9 mouse cellular contexts compared by ENCODE assay signal in genomic region chr11:54354595-54355563, GRCm38 (mm10). TPM values are rescaled to one million over a fixed set of nuclear protein-coding genes. Genes with fewer than 3 reads are reported as not detected.
DNase-seq lines count a peak whose midpoint lies in the region; ATAC-seq lines count a peak whose summit lies in the region.
"Had no signal": no experiment of that assay in that cellular context is flagged by ENCODE, and none has a peak within 500 bp of the region (broad histone marks: within the 10 kb centered on the region; RNA-seq: fewer than 3 reads in every experiment).

No protein-coding gene starts in this region.

- no peak overlapping the region for H3K27ac ChIP-seq in forebrain, embryonic 12.5 days
- H3K27ac ChIP-seq in midbrain, embryonic 15.5 days: no peak overlapping the region; the same call in 1 of the 2 replicates
- H3K27ac ChIP-seq: liver, embryonic 15.5 days had no signal

- H3K4me3 ChIP-seq in forebrain, embryonic 12.5 days (replicated peaks): no peak overlapping the region
- no peak overlapping the region for H3K4me3 ChIP-seq in midbrain, embryonic 15.5 days
- H3K4me3 ChIP-seq: liver, embryonic 15.5 days had no signal

- DNase-seq in frontal cortex, postnatal 36 days (ENCODE audit: low spot score in 2 of 2): peak; percentile 32 to 60
- no peak for DNase-seq in frontal cortex, postnatal 10 days (ENCODE audit: low spot score in 2 of 2)
- peak; percentile 54 for DNase-seq in A20 (ENCODE audit: low read depth, low spot score)
- DNase-seq in c-Kit-positive CD71-positive TER-119-negative erythroid progenitor cells, embryonic 14.5 days (ENCODE audit: low read depth): peak; percentile 32
- DNase-seq in layer of hippocampus, postnatal 25 days (ENCODE audit: extremely low spot score in 1 of 2, low spot score in 1 of 2): peak; percentile 32 to 36

- H3K36me3 ChIP-seq in forebrain, embryonic 12.5 days (replicated peaks): peaks cover 8% of the 10 kb centered on the region; the same call in 1 of the 2 replicates
- H3K36me3 ChIP-seq in midbrain, embryonic 15.5 days (replicated peaks): peaks cover 21% of the 10 kb centered on the region; the same call in 1 of the 2 replicates
- H3K36me3 ChIP-seq: liver, embryonic 15.5 days had no signal

- H3K27me3 ChIP-seq in forebrain, embryonic 12.5 days: no peaks in the 10 kb centered on the region
- H3K27me3 ChIP-seq in midbrain, embryonic 15.5 days (replicated peaks): no peaks in the 10 kb centered on the region
- H3K27me3 ChIP-seq: liver, embryonic 15.5 days had no signal

- H3K9ac ChIP-seq in forebrain, embryonic 12.5 days: no peak overlapping the region
- no peak overlapping the region for H3K9ac ChIP-seq in midbrain, embryonic 15.5 days
- H3K9ac ChIP-seq: liver, embryonic 15.5 days had no signal

- no peak overlapping the region for H3K4me2 ChIP-seq in forebrain, embryonic 12.5 days
- no peak overlapping the region for H3K4me2 ChIP-seq in midbrain, embryonic 15.5 days
- H3K4me2 ChIP-seq: liver, embryonic 15.5 days had no signal

- 56% methylated on average over 15 of the region's 15 CpGs for WGBS in forebrain, embryonic 12.5 days
- 48% methylated on average over 15 of the region's 15 CpGs for WGBS in midbrain, embryonic 15.5 days

- no peaks in the 10 kb centered on the region for H3K9me3 ChIP-seq in forebrain, embryonic 12.5 days
- H3K9me3 ChIP-seq in midbrain, embryonic 15.5 days: no peaks in the 10 kb centered on the region
- H3K9me3 ChIP-seq: liver, embryonic 15.5 days had no signal

- peaks cover 17% of the 10 kb centered on the region for H3K4me1 ChIP-seq in forebrain, embryonic 12.5 days
- peaks cover 15% of the 10 kb centered on the region for H3K4me1 ChIP-seq in midbrain, embryonic 15.5 days
- H3K4me1 ChIP-seq: liver, embryonic 15.5 days had no signal

- peak; percentile 76 for ATAC-seq in forebrain, embryonic 12.5 days (ENCODE audit: low FRiP score)
- 0 out of 2 replicates have a peak, but pooled peaks have one; percentile 60 for ATAC-seq in midbrain, embryonic 15.5 days (replicated peaks)
- ATAC-seq in inflammation-experienced regulatory T-cells, adult 6 months: no peak

RNA-seq across cellular contexts. Expression of gene Meikin, which starts 15.6 kb away (rescaled TPM):
- polyA plus RNA-seq in forebrain, embryonic 12.5 days (2016; fragmentation: Nextera tagmentation; extraction: Ambion mirVana): not detected in 2 replicates
- not detected for total RNA-seq in layer of hippocampus, postnatal 25 days (2021)
- polyA plus RNA-seq in midbrain, embryonic 15.5 days (2015; fragmentation: Nextera tagmentation; extraction: Ambion mirVana): not detected in 2 replicates
- not detected for polyA plus RNA-seq in inflammation-experienced regulatory T-cells, adult 6 months (2017; shearing (Covaris generic))
- polyA plus RNA-seq: liver, embryonic 15.5 days had no signal

RNA-seq across cellular contexts. Expression of gene Acsl6, which starts 51.3 kb away (rescaled TPM):
- 24.6 and 26.4 TPM in 2 replicates for polyA plus RNA-seq in forebrain, embryonic 12.5 days (2016; fragmentation: Nextera tagmentation; extraction: Ambion mirVana)
- total RNA-seq in layer of hippocampus, postnatal 25 days (2021): 100 to 1,000 TPM; 183 to 192 TPM
- polyA plus RNA-seq in midbrain, embryonic 15.5 days (2015; fragmentation: Nextera tagmentation; extraction: Ambion mirVana): 42.7 and 44.0 TPM in 2 replicates
- polyA plus RNA-seq in inflammation-experienced regulatory T-cells, adult 6 months (2017; shearing (Covaris generic)): not detected

Comparison
In these comparisons a context has a peak if more than half of its experiments do, and no peak if none do; other contexts are left out.
1. DNase-seq: peak in frontal cortex, postnatal 36 days (2 of 2), A20 (single experiment), c-Kit-positive CD71-positive TER-119-negative erythroid progenitor cells, embryonic 14.5 days (single experiment) and layer of hippocampus, postnatal 25 days (2 of 2); none in frontal cortex, postnatal 10 days (0 of 2).
2. RNA of gene Acsl6, which starts 51.3 kb away (polyA plus RNA-seq): 42.7 to 44.0 TPM in midbrain, embryonic 15.5 days and 24.6 to 26.4 TPM in forebrain, embryonic 12.5 days; not detected in inflammation-experienced regulatory T-cells, adult 6 months; every median in the first group is over 10 times any median in the second.